Comparison of ENCODE assay signal across 14 mouse cellular contexts in genomic region chr3:157616949-157617348, GRCm38 (mm10). TPM values are rescaled to one million over a fixed set of nuclear protein-coding genes. Genes with fewer than 3 reads are reported as not detected.
A peak's percentile ranks its signal among the peaks of the same experiment; 100 is the strongest.
DNase-seq lines count a peak whose midpoint lies in the region; ATAC-seq and TF ChIP-seq lines count a peak whose summit lies in the region.
"Had no signal": no experiment of that assay in that cellular context is flagged by ENCODE, and none has a peak within 500 bp of the region (broad histone marks: within the 10 kb centered on the region; RNA-seq: fewer than 3 reads in every experiment).

No protein-coding gene starts in this region.

- H3K4me2 ChIP-seq in hindbrain, postnatal 0 days (ENCODE audit: low read depth, low read length): no peak overlapping the region
- H3K4me2 ChIP-seq: liver, embryonic 15.5 days had no signal

- H3K4me1 ChIP-seq in brown adipose tissue, adult 24 weeks (ENCODE audit: control insufficient read depth, insufficient read depth, insufficient read length, low read length): peaks cover 6% of the 10 kb centered on the region
- no peaks in the 10 kb centered on the region for H3K4me1 ChIP-seq in hindbrain, postnatal 0 days (ENCODE audit: insufficient read depth, low read length)
- H3K4me1 ChIP-seq: embryonic facial prominence, embryonic 10.5 days; liver, embryonic 15.5 days had no signal

- intact Hi-C loops in left cerebral cortex, postnatal 14 days (cut with DNase I): no loop called here

- no peak overlapping the region for H3K4me3 ChIP-seq in brown adipose tissue, adult 24 weeks (ENCODE audit: insufficient read depth, low read depth, low read length)
- H3K4me3 ChIP-seq in hindbrain, postnatal 0 days (ENCODE audit: low read length): no peak overlapping the region
- H3K4me3 ChIP-seq: embryonic facial prominence, embryonic 10.5 days; liver, embryonic 15.5 days had no signal

- no peaks in the 10 kb centered on the region for H3K36me3 ChIP-seq in hindbrain, postnatal 0 days (ENCODE audit: insufficient read depth, low read length)
- H3K36me3 ChIP-seq: embryonic facial prominence, embryonic 10.5 days; liver, embryonic 15.5 days had no signal

- no peak overlapping the region for H3K9ac ChIP-seq in hindbrain, postnatal 0 days (replicated peaks; ENCODE audit: low read length)
- H3K9ac ChIP-seq: liver, embryonic 15.5 days had no signal

- no peaks in the 10 kb centered on the region for H3K9me3 ChIP-seq in hindbrain, postnatal 0 days (ENCODE audit: low read length)
- H3K9me3 ChIP-seq: embryonic facial prominence, embryonic 10.5 days; liver, embryonic 15.5 days had no signal

- DNase-seq in left cerebral cortex, postnatal 14 days (ENCODE audit: low spot score in 2 of 2): peak; percentile 10 to 30
- no peak for DNase-seq in left cerebral cortex, adult 9 months (ENCODE audit: low spot score in 2 of 2)
- DNase-seq in thymus, postnatal 4 days: peak; percentile 66
- DNase-seq in hindbrain, postnatal 0 days (ENCODE audit: low spot score): no peak
- no peak for DNase-seq in embryo, embryonic 11 days
- DNase-seq: cerebellum, adult 9-11 months; heart, adult 18-20 months; kidney, adult 9 months had no signal

- H3K27me3 ChIP-seq in hindbrain, postnatal 0 days (ENCODE audit: insufficient read depth, low read length): no peaks in the 10 kb centered on the region
- H3K27me3 ChIP-seq: liver, embryonic 15.5 days had no signal

- 0 out of 2 replicates have a peak overlapping the region, but pooled peaks have one; percentile 22 for H3K27ac ChIP-seq in brown adipose tissue, adult 24 weeks (replicated peaks; ENCODE audit: low read depth, low read length)
- no peak overlapping the region for H3K27ac ChIP-seq in hindbrain, postnatal 0 days
- H3K27ac ChIP-seq: embryonic facial prominence, embryonic 10.5 days; liver, embryonic 15.5 days; macrophage had no signal

- ATAC-seq in megakaryocyte progenitor cell, adult 5-6 weeks (replicated peaks; ENCODE audit: poor library complexity): peak; percentile 93
- ATAC-seq in hindbrain, postnatal 0 days: no peak
- ATAC-seq: hindbrain, embryonic 16.5 days had no signal

- TF ChIP-seq CTCF in hindbrain, postnatal 0 days (IDR thresholded peaks at IDR 0.05; ENCODE audit: low read depth): no peak

RNA-seq across cellular contexts. Expression of gene Ptger3, which starts 50.3 kb away (rescaled TPM):
- total RNA-seq in left cerebral cortex, postnatal 14 days (2021): 1 to 10 TPM; 6.7 to 6.9 TPM
- 110 and 119 TPM in 2 replicates for polyA plus RNA-seq in brown adipose tissue, adult 24 weeks (2012; ENCODE audit: insufficient read depth, insufficient read length, missing spikeins)
- total RNA-seq in megakaryocyte progenitor cell, adult 5-6 weeks (2015): 4.3 and 7.2 TPM in 2 replicates
- total RNA-seq in megakaryocyte progenitor cell, adult 5-6 weeks (2017): 4.5 and 7.0 TPM in 2 replicates
- total RNA-seq in hindbrain, postnatal 0 days (2014; rRNA removed): 12.5 and 16.5 TPM in 2 replicates
- polyA plus RNA-seq in hindbrain, postnatal 0 days (2015; fragmentation: Nextera tagmentation; extraction: Ambion mirVana): 9.0 and 9.4 TPM in 2 replicates

Comparison
In these comparisons a context has a peak if more than half of its experiments do, and no peak if none do; other contexts are left out.
1. DNase-seq: peak in left cerebral cortex, postnatal 14 days (2 of 2) and thymus, postnatal 4 days (single experiment); none in left cerebral cortex, adult 9 months (0 of 2), hindbrain, postnatal 0 days (single experiment) and embryo, embryonic 11 days (single experiment).